Mouse (Mus musculus) kidney, embryonic 14.5 days (tissue): ENCODE results near the gene Lingo1. TPM values are rescaled to one million over a fixed set of nuclear protein-coding genes. Genes with fewer than 3 reads are reported as not detected.
A peak's percentile ranks its signal among the peaks of the same experiment; 100 is the strongest.

ENCODE experiments used
- ATAC-seq: fragments of 200-750 bp; cut with Nextera tagmentation; 2 replicates; pipeline ENCODE4 v1.8.0; 2017; ENCODE audit warnings: moderate number of reproducible peaks, mild to moderate bottlenecking, moderate TSS enrichment, moderate library complexity; ENCODE audit not compliant: low FRiP score, low TSS enrichment
- H3K27ac ChIP-seq: fragments of 300-500 bp; sonication (generic); 2 replicates; pipeline ENCODE4 v1.5.1; 2014; ENCODE audit warnings: low read depth, mild to moderate bottlenecking, low read length, moderate library complexity, mixed read lengths
- H3K27me3 ChIP-seq: fragments of 300-500 bp; sonication (generic); 2 replicates; pipeline ENCODE4 v1.6.1; 2014; ENCODE audit warnings: mild to moderate bottlenecking, low read length; ENCODE audit not compliant: control insufficient read depth, insufficient read depth
- H3K36me3 ChIP-seq: fragments of 300-500 bp; sonication (generic); 2 replicates; pipeline ENCODE4 v1.6.1; 2014; ENCODE audit warnings: low read length, mixed read lengths; ENCODE audit not compliant: control insufficient read depth, insufficient read depth
- H3K4me1 ChIP-seq: fragments of 300-500 bp; sonication (generic); 2 replicates; pipeline ENCODE4 v1.6.1; 2014; ENCODE audit warnings: low read length, mixed read lengths; ENCODE audit not compliant: control insufficient read depth, insufficient read depth
- H3K4me2 ChIP-seq: fragments of 300-500 bp; sonication (generic); replicated peaks from 2 replicates; pipeline ENCODE4 v1.6.1; 2014; ENCODE audit warnings: low read depth, mild to moderate bottlenecking, low read length
- H3K4me3 ChIP-seq: fragments of 300-500 bp; sonication (generic); 2 replicates; pipeline ENCODE4 v1.5.1; 2014; ENCODE audit warnings: mild to moderate bottlenecking, low read length
- H3K9ac ChIP-seq: fragments of 300-500 bp; sonication (generic); 2 replicates; pipeline ENCODE4 v1.6.1; 2014; ENCODE audit warnings: low read depth, mild to moderate bottlenecking, low read length, moderate library complexity
- H3K9me3 ChIP-seq: fragments of 300-500 bp; sonication (generic); 2 replicates; pipeline ENCODE4 v1.6.1; 2016; ENCODE audit warnings: low read length; ENCODE audit not compliant: control insufficient read depth
- WGBS: fragments of 180-500 bp; shearing (Covaris S2); extraction: QIAGEN DNeasy Blood & Tissue Kit; methylation state at CpG from one replicate; pipeline ENCODE4 v1.1.7; 2014; 5-methylcytosine and 5-hydroxymethylcytosine counted together
- polyA plus RNA-seq: library from polyadenylated mRNA; unstranded; fragments of >200 nt; fragmentation: Nextera tagmentation; extraction: Ambion mirVana; gene quantifications from 2 replicates; pipeline ENCODE4 v1.2.1, GENCODE M21; 2014

Lingo1 gene
- polyA plus RNA-seq, 1 experiment from 2014 or later: 4.6 TPM

DNA sequence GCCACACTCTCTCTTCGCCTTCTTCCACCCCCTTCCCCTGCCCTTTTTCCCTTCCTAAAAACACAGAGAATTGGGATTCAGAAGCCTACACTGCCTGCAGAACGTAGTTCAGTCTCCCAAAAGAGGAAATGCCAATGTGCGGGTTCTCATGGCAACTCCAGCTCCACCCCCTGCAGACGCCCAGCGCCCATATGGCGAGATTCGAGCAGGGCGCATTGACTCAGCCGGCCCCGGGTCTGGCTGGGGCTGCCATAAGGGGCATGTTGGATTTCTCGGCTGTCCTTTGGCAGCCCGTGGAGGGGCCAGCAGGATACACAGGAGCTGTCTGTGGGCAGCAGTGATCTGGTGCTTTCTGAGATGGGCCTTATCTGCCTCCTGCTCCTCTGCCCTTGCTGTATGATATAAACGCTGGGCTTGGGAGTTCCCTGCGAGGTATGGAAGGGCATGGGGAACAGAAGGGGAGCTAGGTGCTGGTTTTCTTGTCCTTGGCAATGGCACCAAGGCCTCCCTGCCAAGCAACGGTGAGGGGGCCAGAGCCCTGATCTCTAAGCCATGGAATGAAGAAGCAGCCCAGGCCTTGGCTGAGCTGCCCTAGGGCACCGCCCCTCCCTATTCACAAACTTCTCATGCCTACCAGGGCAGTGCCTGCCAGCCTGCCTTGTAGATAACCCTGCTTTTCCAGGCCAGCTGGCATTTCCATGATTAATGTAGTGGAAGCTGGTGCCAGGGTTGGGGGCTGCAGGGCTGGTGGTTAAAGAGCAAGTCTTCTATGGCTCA, 139.3 kb downstream of the Lingo1 start:
- WGBS: 59% methylated on average over 16 of the region's 16 CpGs
- no peak overlapping the region for H3K27ac ChIP-seq
- no peaks in the 10 kb centered on the region for H3K9me3 ChIP-seq
- H3K36me3 ChIP-seq: no peaks in the 10 kb centered on the region
- H3K4me1 ChIP-seq: no peaks in the 10 kb centered on the region
- no peaks in the 10 kb centered on the region for H3K27me3 ChIP-seq
- no peak overlapping the region for H3K4me2 ChIP-seq
- H3K4me3 ChIP-seq: no peak overlapping the region
- ATAC-seq: no peak
- H3K9ac ChIP-seq: no peak overlapping the region

DNA sequence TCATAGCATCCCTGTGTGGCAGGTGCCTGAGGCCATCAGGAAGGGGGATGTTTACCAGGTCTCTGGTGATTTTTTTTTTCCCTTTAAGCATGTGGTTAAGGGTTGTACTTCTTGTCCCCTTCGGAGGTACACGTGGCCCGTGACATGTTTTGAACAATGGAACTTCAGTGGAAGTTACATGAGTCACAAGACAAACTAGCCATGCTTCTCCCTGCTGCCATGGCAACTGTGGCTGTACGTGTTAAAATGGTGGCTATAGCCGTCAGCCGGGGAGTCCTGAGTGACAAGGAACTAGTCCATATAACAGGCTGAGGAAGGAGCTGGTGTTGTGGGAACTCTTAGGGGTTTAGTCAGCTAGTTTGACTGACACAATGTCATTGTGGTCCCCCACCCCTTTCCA, 141.1 kb downstream of the Lingo1 start:
- Histone ChIP-seq H3K9ac (no peak overlapping the region), H3K36me3 (no peaks in the 10 kb centered on the region), H3K4me1 (no peaks in the 10 kb centered on the region), H3K4me2 (no peak overlapping the region), H3K27ac (no peak overlapping the region), H3K27me3 (no peaks in the 10 kb centered on the region), H3K9me3 (no peaks in the 10 kb centered on the region), H3K4me3 (no peak overlapping the region)
- 58% methylated on average over 6 of the region's 6 CpGs for WGBS
- ATAC-seq: no peak

- H3K4me1 ChIP-seq: no peaks in the 10 kb centered on the region
- WGBS: 80% methylated on average over 7 of the region's 7 CpGs
- no peak overlapping the region for H3K4me2 ChIP-seq
- ATAC-seq: no peak
- no peak overlapping the region for H3K9ac ChIP-seq
- H3K4me3 ChIP-seq: no peak overlapping the region
- no peaks in the 10 kb centered on the region for H3K36me3 ChIP-seq
- H3K27ac ChIP-seq: no peak overlapping the region
- H3K27me3 ChIP-seq: no peaks in the 10 kb centered on the region
- H3K9me3 ChIP-seq: no peaks in the 10 kb centered on the region
Measured at GRCm38 (mm10) chr9:56652551-56652950, 143.7 kb downstream of the Lingo1 start.

GRCm38 (mm10) chr9:56651586-56651985, 144.7 kb downstream of the Lingo1 start:
- Histone ChIP-seq H3K4me2 (no peak overlapping the region), H3K27me3 (no peaks in the 10 kb centered on the region), H3K9ac (no peak overlapping the region), H3K9me3 (no peaks in the 10 kb centered on the region), H3K4me1 (no peaks in the 10 kb centered on the region), H3K4me3 (no peak overlapping the region), H3K36me3 (no peaks in the 10 kb centered on the region), H3K27ac (no peak overlapping the region)
- 43% methylated on average over 2 of the region's 2 CpGs for WGBS
- no peak for ATAC-seq

GRCm38 (mm10) chr9:56646227-56647025, 149.8 kb downstream of the Lingo1 start:
- Histone ChIP-seq H3K4me3 (no peak overlapping the region), H3K36me3 (no peaks in the 10 kb centered on the region), H3K9ac (no peak overlapping the region), H3K27ac (no peak overlapping the region), H3K4me2 (no peak overlapping the region), H3K4me1 (peaks cover 9% of the 10 kb centered on the region; the same call in 1 of the 2 replicates), H3K9me3 (no peaks in the 10 kb centered on the region), H3K27me3 (peaks cover 6% of the 10 kb centered on the region; the same call in 1 of the 2 replicates)
- no peak for ATAC-seq
- 88% methylated on average over 15 of the region's 15 CpGs for WGBS

DNA sequence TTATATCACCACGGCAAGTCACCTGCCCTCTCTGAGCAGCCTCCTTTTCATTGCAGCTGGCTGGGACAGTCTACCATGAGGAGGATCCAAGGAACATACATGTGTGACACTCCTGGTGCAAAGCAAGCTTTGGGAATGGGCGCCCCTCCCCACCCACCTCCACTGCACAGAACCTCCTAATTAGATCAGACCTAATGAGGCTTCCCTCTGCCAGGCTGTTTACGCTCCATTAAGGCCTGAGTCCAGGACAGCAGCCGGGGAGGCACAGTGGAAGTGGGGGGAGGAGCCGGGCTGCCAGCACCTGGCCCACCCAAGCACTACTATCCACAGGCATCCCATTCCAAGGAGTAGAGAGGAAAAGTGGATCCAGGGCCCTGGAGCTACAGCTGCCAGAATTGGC, 152.8 kb downstream of the Lingo1 start:
- Histone ChIP-seq H3K4me3 (no peak overlapping the region), H3K27me3 (peaks cover 24% of the 10 kb centered on the region), H3K9ac (no peak overlapping the region), H3K36me3 (no peaks in the 10 kb centered on the region), H3K27ac (no peak overlapping the region), H3K4me1 (peaks cover 9% of the 10 kb centered on the region; the same call in 1 of the 2 replicates), H3K4me2 (no peak overlapping the region), H3K9me3 (no peaks in the 10 kb centered on the region)
- ATAC-seq: peak; percentile 69; the same call in 1 of the 2 replicates
- WGBS: 39% methylated on average over 5 of the region's 5 CpGs

- Histone ChIP-seq H3K4me3 (no peak overlapping the region), H3K36me3 (no peaks in the 10 kb centered on the region), H3K9ac (no peak overlapping the region), H3K9me3 (no peaks in the 10 kb centered on the region), H3K27me3 (peaks cover 55% of the 10 kb centered on the region), H3K4me2 (no peak overlapping the region), H3K4me1 (peaks cover 24% of the 10 kb centered on the region), H3K27ac (no peak overlapping the region)
- 61% methylated on average over 8 of the region's 8 CpGs for WGBS
- ATAC-seq: no peak
Measured at GRCm38 (mm10) chr9:56638226-56638905, 157.9 kb downstream of the Lingo1 start.

GRCm38 (mm10) chr9:56637403-56637857, 158.8 kb downstream of the Lingo1 start:
- H3K36me3 ChIP-seq: no peaks in the 10 kb centered on the region
- WGBS: 2% methylated on average over 28 of the region's 29 CpGs
- peak overlapping the region; percentile 40 for H3K4me2 ChIP-seq
- ATAC-seq: no peak
- H3K4me1 ChIP-seq: peaks cover 21% of the 10 kb centered on the region
- no peak overlapping the region for H3K9ac ChIP-seq
- peak overlapping the region; percentile 22 for H3K4me3 ChIP-seq
- H3K9me3 ChIP-seq: no peaks in the 10 kb centered on the region
- no peak overlapping the region for H3K27ac ChIP-seq
- peaks cover 54% of the 10 kb centered on the region for H3K27me3 ChIP-seq
